ENCODE assay signal across 20 mouse cellular contexts in genomic region chr4:88951034-88951336, GRCm38 (mm10).
DNase-seq lines count a peak whose midpoint lies in the region; ATAC-seq lines count a peak whose summit lies in the region.
"Had no signal": no experiment of that assay in that cellular context is flagged by ENCODE, and none has a peak within 500 bp of the region (broad histone marks: within the 10 kb centered on the region; RNA-seq: fewer than 3 reads in every experiment).

No protein-coding gene starts in this region.

- no peaks in the 10 kb centered on the region for H3K36me3 ChIP-seq in forebrain, embryonic 10.5 days (replicated peaks)
- no peaks in the 10 kb centered on the region for H3K36me3 ChIP-seq in forebrain, embryonic 13.5 days (ENCODE audit: poor library complexity, severe bottlenecking)
- H3K36me3 ChIP-seq in heart, embryonic 15.5 days = no peaks in the 10 kb centered on the region
- no peaks in the 10 kb centered on the region for H3K36me3 ChIP-seq in midbrain, embryonic 15.5 days (replicated peaks)
- H3K36me3 ChIP-seq: embryonic facial prominence, embryonic 13.5 days had no signal

- H3K4me3 ChIP-seq in forebrain, embryonic 10.5 days = no peak overlapping the region
- no peak overlapping the region for H3K4me3 ChIP-seq in forebrain, embryonic 13.5 days
- no peak overlapping the region for H3K4me3 ChIP-seq in heart, embryonic 15.5 days
- no peak overlapping the region for H3K4me3 ChIP-seq in midbrain, embryonic 15.5 days
- H3K4me3 ChIP-seq: embryonic facial prominence, embryonic 13.5 days; gastrocnemius, adult 2 months; megakaryocyte, embryonic 14.5 days had no signal

- no peak overlapping the region for H3K4me2 ChIP-seq in forebrain, embryonic 13.5 days
- peak overlapping the region; percentile 40 for H3K4me2 ChIP-seq in heart, embryonic 15.5 days
- H3K4me2 ChIP-seq in midbrain, embryonic 15.5 days = no peak overlapping the region
- H3K4me2 ChIP-seq: embryonic facial prominence, embryonic 13.5 days; hindbrain, embryonic 14.5 days; liver, embryonic 11.5 days had no signal

- H3K9me3 ChIP-seq in forebrain, embryonic 10.5 days = no peaks in the 10 kb centered on the region
- H3K9me3 ChIP-seq in forebrain, embryonic 13.5 days (replicated peaks) = no peaks in the 10 kb centered on the region
- H3K9me3 ChIP-seq in heart, embryonic 15.5 days (replicated peaks) = no peaks in the 10 kb centered on the region
- H3K9me3 ChIP-seq in midbrain, embryonic 15.5 days = no peaks in the 10 kb centered on the region
- H3K9me3 ChIP-seq: embryonic facial prominence, embryonic 13.5 days; megakaryocyte, embryonic 14.5 days had no signal

- no peak for ATAC-seq in forebrain, embryonic 13.5 days
- ATAC-seq in heart, embryonic 15.5 days (replicated peaks; ENCODE audit: insufficient number of reproducible peaks, insufficient read depth, low FRiP score, low read depth) = peak; percentile 68
- no peak for ATAC-seq in midbrain, embryonic 15.5 days (replicated peaks)
- ATAC-seq: midbrain, embryonic 16.5 days had no signal

- WGBS in forebrain, embryonic 10.5 days = 70% methylated on average over 1 of the region's 1 CpGs
- 66% methylated on average over 1 of the region's 1 CpGs for WGBS in forebrain, embryonic 13.5 days
- WGBS in heart, embryonic 15.5 days = 14% methylated on average over 1 of the region's 1 CpGs
- WGBS in midbrain, embryonic 15.5 days = 50% methylated on average over 1 of the region's 1 CpGs

- no peak overlapping the region for H3K9ac ChIP-seq in forebrain, embryonic 13.5 days
- H3K9ac ChIP-seq in heart, embryonic 15.5 days = no peak overlapping the region
- H3K9ac ChIP-seq in midbrain, embryonic 15.5 days = no peak overlapping the region
- H3K9ac ChIP-seq: embryonic facial prominence, embryonic 13.5 days; hindbrain, embryonic 14.5 days had no signal

- DNase-seq in forebrain, embryonic 10.5 days (ENCODE audit: extremely low spot score, low spot score) = no peak
- DNase-seq in 3T3-L1 (ENCODE audit: low read depth, low spot score) = peak; percentile 66
- DNase-seq in adrenal gland, postnatal 10 days = peak; percentile 31
- DNase-seq in cerebellum, adult 18-20 months = no peak
- DNase-seq in B cell, adult 2 months = no peak
- DNase-seq: cerebellum, adult 11 months; cerebellum, postnatal 14 days; gastrocnemius, adult 2 months; kidney, adult 8-10 months; kidney, postnatal 36 days; lung, adult 18-20 months; right cerebral cortex, postnatal 4 days had no signal

- no peaks in the 10 kb centered on the region for H3K27me3 ChIP-seq in forebrain, embryonic 10.5 days (ENCODE audit: poor library complexity, severe bottlenecking)
- no peaks in the 10 kb centered on the region for H3K27me3 ChIP-seq in forebrain, embryonic 13.5 days
- H3K27me3 ChIP-seq in heart, embryonic 15.5 days = no peaks in the 10 kb centered on the region
- H3K27me3 ChIP-seq in midbrain, embryonic 15.5 days (replicated peaks) = no peaks in the 10 kb centered on the region
- H3K27me3 ChIP-seq: embryonic facial prominence, embryonic 13.5 days; megakaryocyte, embryonic 14.5 days had no signal

- peak overlapping the region; percentile 11; the same call in 1 of the 2 replicates for H3K27ac ChIP-seq in forebrain, embryonic 10.5 days
- H3K27ac ChIP-seq in forebrain, embryonic 13.5 days = no peak overlapping the region
- H3K27ac ChIP-seq in heart, embryonic 15.5 days = peak overlapping the region; percentile 75
- H3K27ac ChIP-seq in midbrain, embryonic 15.5 days = no peak overlapping the region
- H3K27ac ChIP-seq: embryonic facial prominence, embryonic 13.5 days; gastrocnemius, adult 2 months; hindbrain, embryonic 14.5 days had no signal

- peaks cover 10% of the 10 kb centered on the region for H3K4me1 ChIP-seq in forebrain, embryonic 10.5 days
- peaks cover 6% of the 10 kb centered on the region; the same call in 1 of the 2 replicates for H3K4me1 ChIP-seq in forebrain, embryonic 13.5 days
- peaks cover 15% of the 10 kb centered on the region for H3K4me1 ChIP-seq in heart, embryonic 15.5 days (replicated peaks)
- no peaks in the 10 kb centered on the region for H3K4me1 ChIP-seq in midbrain, embryonic 15.5 days

Comparison
In these comparisons a context has a peak if more than half of its experiments do, and no peak if none do; other contexts are left out.
1. H3K27ac ChIP-seq: peak in forebrain, embryonic 10.5 days (single experiment) and heart, embryonic 15.5 days (single experiment); none in forebrain, embryonic 13.5 days (single experiment) and midbrain, embryonic 15.5 days (single experiment).
2. DNase-seq: peak in 3T3-L1 (single experiment) and adrenal gland, postnatal 10 days (single experiment); none in forebrain, embryonic 10.5 days (single experiment), cerebellum, adult 18-20 months (0 of 2) and B cell, adult 2 months (0 of 2).